Mouse (Mus musculus): Measurements from ENCODE around the gene Fam129c. TPM values are rescaled to one million over a fixed set of nuclear protein-coding genes. Genes with fewer than 3 reads are reported as not detected.
A peak's percentile ranks its signal among the peaks of the same experiment; 100 is the strongest.

Gene Fam129c
- polyA plus RNA-seq, 1 experiment from 2014 or later, result 4.3 TPM

DNA sequence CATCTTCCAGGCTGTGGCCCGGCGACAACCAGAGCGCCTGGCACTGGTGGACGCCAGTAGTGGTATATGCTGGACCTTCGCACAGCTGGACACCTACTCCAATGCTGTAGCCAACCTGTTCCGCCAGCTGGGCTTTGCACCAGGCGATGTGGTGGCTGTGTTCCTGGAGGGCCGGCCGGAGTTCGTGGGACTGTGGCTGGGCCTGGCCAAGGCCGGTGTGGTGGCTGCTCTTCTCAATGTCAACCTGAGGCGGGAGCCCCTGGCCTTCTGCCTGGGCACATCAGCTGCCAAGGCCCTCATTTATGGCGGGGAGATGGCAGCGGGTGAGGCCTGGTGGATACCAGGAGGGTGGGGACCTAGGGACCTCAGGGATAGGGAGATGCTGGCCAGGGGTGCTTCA is 18.0 kb upstream of the Fam129c start:
- no peak overlapping the region for H3K4me2 ChIP-seq (ENCODE audit: low read depth, low read length, severe bottlenecking)
- 93% methylated on average over 14 of the region's 14 CpGs for WGBS
- H3K4me3 ChIP-seq (ENCODE audit: low read depth, low read length), result no peak overlapping the region
- no peak overlapping the region for H3K27ac ChIP-seq (ENCODE audit: low read depth, low read length)
- DNase-seq (ENCODE audit: low spot score) (no peak), ATAC-seq (replicated peaks; ENCODE audit: low FRiP score) (no peak)
- no peaks in the 10 kb centered on the region for H3K36me3 ChIP-seq (ENCODE audit: control insufficient read depth, insufficient read depth, low read length)
- H3K4me1 ChIP-seq (replicated peaks; ENCODE audit: control insufficient read depth, insufficient read depth, low read length), result no peaks in the 10 kb centered on the region
- no peaks in the 10 kb centered on the region for H3K9me3 ChIP-seq (ENCODE audit: control insufficient read depth, low read length)
- no peak overlapping the region for H3K9ac ChIP-seq (ENCODE audit: low read length)
- H3K27me3 ChIP-seq (ENCODE audit: control insufficient read depth, insufficient read depth, low read length), result no peaks in the 10 kb centered on the region

DNA sequence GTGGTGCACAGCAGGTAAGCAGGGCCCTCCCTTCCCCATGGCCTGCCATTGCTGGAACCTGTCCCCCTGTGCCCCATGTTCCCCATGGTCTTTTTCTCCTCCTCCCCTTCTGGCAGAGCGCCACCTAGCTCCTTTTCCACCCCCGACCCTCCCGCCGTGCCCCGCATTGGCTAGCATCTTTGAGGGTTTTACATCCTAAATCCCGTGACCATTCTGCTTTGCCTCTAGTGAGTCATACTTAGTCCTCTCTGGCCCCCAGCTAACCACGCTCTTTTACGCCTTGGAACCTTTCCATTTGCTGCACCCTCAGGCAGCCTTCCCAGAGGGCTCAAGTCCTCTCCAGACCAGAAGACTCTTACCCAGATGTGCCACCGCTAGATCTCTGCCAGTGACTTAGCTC is 17.2 kb upstream of the Fam129c start:
- no peak overlapping the region for H3K4me2 ChIP-seq (ENCODE audit: low read depth, low read length, severe bottlenecking)
- H3K9ac ChIP-seq (ENCODE audit: low read length), result no peak overlapping the region
- no peaks in the 10 kb centered on the region for H3K27me3 ChIP-seq (ENCODE audit: control insufficient read depth, insufficient read depth, low read length)
- DNase-seq (ENCODE audit: low spot score) (peak; percentile 51), ATAC-seq (replicated peaks; ENCODE audit: low FRiP score) (no peak)
- H3K4me3 ChIP-seq (ENCODE audit: low read depth, low read length), result no peak overlapping the region
- H3K36me3 ChIP-seq (ENCODE audit: control insufficient read depth, insufficient read depth, low read length), result no peaks in the 10 kb centered on the region
- H3K9me3 ChIP-seq (ENCODE audit: control insufficient read depth, low read length), result no peaks in the 10 kb centered on the region
- 34% methylated on average over 9 of the region's 9 CpGs for WGBS
- H3K27ac ChIP-seq (ENCODE audit: low read depth, low read length), result no peak overlapping the region
- no peaks in the 10 kb centered on the region for H3K4me1 ChIP-seq (replicated peaks; ENCODE audit: control insufficient read depth, insufficient read depth, low read length)

DNA sequence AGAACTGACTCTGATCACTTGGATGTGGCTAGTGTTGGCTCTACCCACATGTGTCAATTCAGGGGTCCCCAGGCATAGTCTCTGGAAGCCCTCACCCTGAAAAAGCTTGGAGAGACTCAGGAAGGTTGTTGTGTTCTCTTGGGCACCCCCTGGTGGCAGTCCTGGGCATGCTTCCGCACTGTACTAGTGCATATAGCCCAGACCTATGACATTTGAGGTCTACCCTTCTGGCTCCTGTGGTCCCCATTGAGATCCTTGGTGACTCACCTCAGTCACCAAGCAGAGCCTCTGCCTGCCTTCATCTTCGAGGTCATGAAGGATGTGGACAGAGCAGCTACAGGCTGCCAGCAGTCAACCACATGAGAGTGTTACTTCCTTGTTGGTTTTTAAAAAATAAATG is 10.6 kb upstream of the Fam129c start:
- H3K27me3 ChIP-seq (ENCODE audit: control insufficient read depth, insufficient read depth, low read length), result no peaks in the 10 kb centered on the region; the same call in 1 of the 2 replicates
- no peak overlapping the region for H3K9ac ChIP-seq (ENCODE audit: low read length)
- H3K36me3 ChIP-seq (ENCODE audit: control insufficient read depth, insufficient read depth, low read length), result no peaks in the 10 kb centered on the region
- H3K4me2 ChIP-seq (ENCODE audit: low read depth, low read length, severe bottlenecking), result no peak overlapping the region
- no peak overlapping the region for H3K4me3 ChIP-seq (ENCODE audit: low read depth, low read length)
- H3K4me1 ChIP-seq (replicated peaks; ENCODE audit: control insufficient read depth, insufficient read depth, low read length), result peaks cover 4% of the 10 kb centered on the region; the same call in 1 of the 2 replicates
- no peak overlapping the region for H3K27ac ChIP-seq (ENCODE audit: low read depth, low read length)
- no peaks in the 10 kb centered on the region for H3K9me3 ChIP-seq (ENCODE audit: control insufficient read depth, low read length)
- 85% methylated on average over 2 of the region's 2 CpGs for WGBS
- ATAC-seq (replicated peaks; ENCODE audit: low FRiP score) (no peak), DNase-seq (ENCODE audit: low spot score) (peak; percentile 80)

GRCm38 (mm10) chr8:71588762-71589161 is 8.7 kb upstream of the Fam129c start:
- H3K4me1 ChIP-seq (replicated peaks; ENCODE audit: control insufficient read depth, insufficient read depth, low read length), result peaks cover 9% of the 10 kb centered on the region
- WGBS, result 77% methylated on average over 3 of the region's 3 CpGs
- DNase-seq (ENCODE audit: low spot score), result no peak

DNA sequence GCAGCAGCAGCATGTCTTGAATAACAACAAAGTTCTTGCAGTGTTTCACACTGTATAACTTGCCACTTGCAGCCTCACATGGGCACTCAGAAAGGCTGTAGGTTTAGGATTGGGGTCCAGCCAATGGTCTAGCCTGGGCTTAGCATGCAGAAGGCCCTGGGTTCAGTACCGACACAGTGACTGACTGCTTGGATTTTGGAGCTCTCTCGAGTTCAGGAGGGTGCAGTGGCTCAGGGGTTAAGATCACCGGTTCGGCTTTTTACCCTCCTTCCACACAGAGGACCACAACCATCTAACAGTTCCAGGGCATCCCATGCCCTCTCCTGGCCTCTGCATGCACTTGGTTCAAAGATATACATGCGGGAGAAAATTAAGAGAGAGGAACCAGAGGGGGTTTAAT is 6.4 kb upstream of the Fam129c start:
- H3K4me1 ChIP-seq (replicated peaks; ENCODE audit: control insufficient read depth, insufficient read depth, low read length), result peaks cover 9% of the 10 kb centered on the region
- no peak overlapping the region for H3K27ac ChIP-seq (ENCODE audit: low read depth, low read length)
- no peak for ATAC-seq (replicated peaks; ENCODE audit: low FRiP score)
- no peaks in the 10 kb centered on the region for H3K36me3 ChIP-seq (ENCODE audit: control insufficient read depth, insufficient read depth, low read length)
- no peaks in the 10 kb centered on the region; the same call in 1 of the 2 replicates for H3K27me3 ChIP-seq (ENCODE audit: control insufficient read depth, insufficient read depth, low read length)
- peak overlapping the region; percentile 90 for H3K4me3 ChIP-seq (ENCODE audit: low read depth, low read length)
- H3K9ac ChIP-seq (ENCODE audit: low read length), result peak overlapping the region; percentile 96
- no peaks in the 10 kb centered on the region for H3K9me3 ChIP-seq (ENCODE audit: control insufficient read depth, low read length)
- no peak for DNase-seq (ENCODE audit: low spot score)
- peak overlapping the region; percentile 96 for H3K4me2 ChIP-seq (ENCODE audit: low read depth, low read length, severe bottlenecking)
- 23% methylated on average over 5 of the region's 5 CpGs for WGBS

More at GRCm38 (mm10) chr8:71588762-71589161, 8.7 kb upstream of the Fam129c start:
- Histone ChIP-seq H3K4me2 (ENCODE audit: low read depth, low read length, severe bottlenecking) (no peak overlapping the region), H3K27me3 (ENCODE audit: control insufficient read depth, insufficient read depth, low read length) (no peaks in the 10 kb centered on the region; the same call in 1 of the 2 replicates), H3K36me3 (ENCODE audit: control insufficient read depth, insufficient read depth, low read length) (no peaks in the 10 kb centered on the region), H3K4me3 (ENCODE audit: low read depth, low read length) (no peak overlapping the region), H3K9me3 (ENCODE audit: control insufficient read depth, low read length) (no peaks in the 10 kb centered on the region), H3K9ac (ENCODE audit: low read length) (no peak overlapping the region), H3K27ac (ENCODE audit: low read depth, low read length) (no peak overlapping the region)
- no peak for ATAC-seq (replicated peaks; ENCODE audit: low FRiP score)

- H3K4me3 ChIP-seq (ENCODE audit: low read depth, low read length), result peak within 1 kb of the TSS; percentile 90
- no peaks in the 10 kb centered on the region for H3K36me3 ChIP-seq (ENCODE audit: control insufficient read depth, insufficient read depth, low read length)
- H3K9me3 ChIP-seq (ENCODE audit: control insufficient read depth, low read length), result no peaks in the 10 kb centered on the region
- peak; percentile 97 for DNase-seq (ENCODE audit: low spot score)
- no peaks in the 10 kb centered on the region; the same call in 1 of the 2 replicates for H3K27me3 ChIP-seq (ENCODE audit: control insufficient read depth, insufficient read depth, low read length)
- WGBS, result under 1% methylated on average over 71 of the region's 71 CpGs
- peak within 1 kb of the TSS; percentile 96 for H3K9ac ChIP-seq (ENCODE audit: low read length)
- peak within 1 kb of the TSS; percentile 95 for H3K27ac ChIP-seq (ENCODE audit: low read depth, low read length)
- peak; percentile 90 for ATAC-seq (replicated peaks; ENCODE audit: low FRiP score)
- peaks cover 9% of the 10 kb centered on the region for H3K4me1 ChIP-seq (replicated peaks; ENCODE audit: control insufficient read depth, insufficient read depth, low read length)
- peak within 1 kb of the TSS; percentile 96 for H3K4me2 ChIP-seq (ENCODE audit: low read depth, low read length, severe bottlenecking)
Measured at GRCm38 (mm10) chr8:71591471-71592373, 5.7 kb upstream of the Fam129c start, which contains the start of gene Pgls. Gene Pgls (plus strand): TSS chr8:71592176.

GRCm38 (mm10) chr8:71592374-71593170 is 4.9 kb upstream of the Fam129c start:
- Histone ChIP-seq H3K9me3 (ENCODE audit: control insufficient read depth, low read length) (no peaks in the 10 kb centered on the region), H3K27me3 (ENCODE audit: control insufficient read depth, insufficient read depth, low read length) (no peaks in the 10 kb centered on the region; the same call in 1 of the 2 replicates), H3K4me1 (replicated peaks; ENCODE audit: control insufficient read depth, insufficient read depth, low read length) (peaks cover 9% of the 10 kb centered on the region), H3K4me3 (ENCODE audit: low read depth, low read length) (peak overlapping the region; percentile 90), H3K4me2 (ENCODE audit: low read depth, low read length, severe bottlenecking) (peak overlapping the region; percentile 96), H3K36me3 (ENCODE audit: control insufficient read depth, insufficient read depth, low read length) (no peaks in the 10 kb centered on the region), H3K27ac (ENCODE audit: low read depth, low read length) (peak overlapping the region; percentile 95), H3K9ac (ENCODE audit: low read length) (peak overlapping the region; percentile 96)
- DNase-seq (ENCODE audit: low spot score), result no peak
- WGBS, result 6% methylated on average over 60 of the region's 60 CpGs
- peak; percentile 68 for ATAC-seq (replicated peaks; ENCODE audit: low FRiP score)

GRCm38 (mm10) chr8:71593556-71594323 is 3.7 kb upstream of the Fam129c start:
- H3K4me2 ChIP-seq (ENCODE audit: low read depth, low read length, severe bottlenecking), result no peak overlapping the region; the same call in 1 of the 2 replicates
- peak; percentile 48 for DNase-seq (ENCODE audit: low spot score)

More at GRCm38 (mm10) chr8:71593556-71594323, 3.7 kb upstream of the Fam129c start:
- H3K9me3 ChIP-seq (ENCODE audit: control insufficient read depth, low read length), result no peaks in the 10 kb centered on the region
- H3K9ac ChIP-seq (ENCODE audit: low read length), result peak overlapping the region; percentile 96; the same call in 1 of the 2 replicates
- WGBS, result 95% methylated on average over 8 of the region's 8 CpGs
- H3K4me3 ChIP-seq (ENCODE audit: low read depth, low read length), result no peak overlapping the region; the same call in 1 of the 2 replicates
- no peaks in the 10 kb centered on the region; the same call in 1 of the 2 replicates for H3K27me3 ChIP-seq (ENCODE audit: control insufficient read depth, insufficient read depth, low read length)
- no peak overlapping the region for H3K27ac ChIP-seq (ENCODE audit: low read depth, low read length)
- peaks cover 9% of the 10 kb centered on the region for H3K4me1 ChIP-seq (replicated peaks; ENCODE audit: control insufficient read depth, insufficient read depth, low read length)
- no peaks in the 10 kb centered on the region for H3K36me3 ChIP-seq (ENCODE audit: control insufficient read depth, insufficient read depth, low read length)
- no peak for ATAC-seq (replicated peaks; ENCODE audit: low FRiP score)
